ENCODE assay signal across 8 mouse cellular contexts in genomic region chr8:119422123-119422711, GRCm38 (mm10). TPM values are rescaled to one million over a fixed set of nuclear protein-coding genes. Genes with fewer than 3 reads are reported as not detected.
A peak's percentile ranks its signal among the peaks of the same experiment; 100 is the strongest.
DNase-seq lines count a peak whose midpoint lies in the region; ATAC-seq and TF ChIP-seq lines count a peak whose summit lies in the region.

No protein-coding gene starts in this region.

- peak; percentile 82 for ATAC-seq in frontal cortex, adult (ENCODE audit: low TSS enrichment)
- no peak for ATAC-seq in midbrain, embryonic 16.5 days

- no peak for TF ChIP-seq CTCF in spleen, adult 2 months (IDR thresholded peaks at IDR 0.05; ENCODE audit: extremely low read depth, insufficient read depth, insufficient read length, insufficient replicate concordance)

- DNase-seq in frontal cortex, postnatal 25 days (ENCODE audit: low spot score in 2 of 2) = no peak
- no peak for DNase-seq in spleen, adult 2 months (ENCODE audit: low read depth in 1 of 2, low spot score in 2 of 2)
- no peak for DNase-seq in spleen, adult 18-20 months
- DNase-seq in heart, embryonic 10.5 days (ENCODE audit: low spot score) = no peak
- peak; percentile 54 for DNase-seq in naive thymus-derived CD4-positive, alpha-beta T cell, adult 2 months (ENCODE audit: low read depth)
- DNase-seq in frontal cortex, postnatal 14 days (ENCODE audit: low spot score in 2 of 2) = no peak

- H3K4me2 ChIP-seq in midbrain, embryonic 16.5 days (ENCODE audit: low read length) = no peak overlapping the region

- TF ChIP-seq POLR2A in spleen, adult 2 months (IDR thresholded peaks at IDR 0.05; ENCODE audit: low read depth, low read length) = no peak

- 31% methylated on average over 9 of the region's 9 CpGs for WGBS in spleen, adult 2 months
- WGBS in heart, embryonic 10.5 days = 57% methylated on average over 9 of the region's 9 CpGs
- 59% methylated on average over 9 of the region's 9 CpGs for WGBS in midbrain, embryonic 16.5 days

- H3K4me1 ChIP-seq in spleen, adult 2 months (ENCODE audit: control insufficient read depth, insufficient read depth, insufficient read length) = peaks cover 57% of the 10 kb centered on the region
- peaks cover 48% of the 10 kb centered on the region for H3K4me1 ChIP-seq in heart, embryonic 10.5 days
- H3K4me1 ChIP-seq in midbrain, embryonic 16.5 days (ENCODE audit: control insufficient read depth, insufficient read depth, low read length) = no peaks in the 10 kb centered on the region

- H3K4me3 ChIP-seq in spleen, adult 2 months (ENCODE audit: extremely low read depth, insufficient read depth, insufficient read length) = no peak overlapping the region
- no peak overlapping the region for H3K4me3 ChIP-seq in heart, embryonic 10.5 days
- H3K4me3 ChIP-seq in midbrain, embryonic 16.5 days (ENCODE audit: low read depth, low read length) = no peak overlapping the region

- no peak overlapping the region for H3K9ac ChIP-seq in midbrain, embryonic 16.5 days (ENCODE audit: low read depth, low read length)

- no peaks in the 10 kb centered on the region for H3K27me3 ChIP-seq in spleen, adult 2 months (ENCODE audit: control insufficient read depth, insufficient read depth, low read length)
- peaks cover 30% of the 10 kb centered on the region for H3K27me3 ChIP-seq in heart, embryonic 10.5 days (ENCODE audit: insufficient read depth, poor library complexity, severe bottlenecking)
- H3K27me3 ChIP-seq in midbrain, embryonic 16.5 days (ENCODE audit: control insufficient read depth, insufficient read depth, low read depth, low read length) = no peaks in the 10 kb centered on the region

- peak overlapping the region; percentile 55 for H3K27ac ChIP-seq in spleen, adult 2 months (ENCODE audit: insufficient read depth, low read length)
- peak overlapping the region; percentile 17; the same call in 1 of the 2 replicates for H3K27ac ChIP-seq in heart, embryonic 10.5 days
- H3K27ac ChIP-seq in midbrain, embryonic 16.5 days (ENCODE audit: low read length) = no peak overlapping the region

- H3K9me3 ChIP-seq in heart, embryonic 10.5 days = no peaks in the 10 kb centered on the region
- no peaks in the 10 kb centered on the region for H3K9me3 ChIP-seq in midbrain, embryonic 16.5 days (replicated peaks; ENCODE audit: control insufficient read depth, low read length, poor library complexity, severe bottlenecking)

- H3K36me3 ChIP-seq in spleen, adult 2 months (ENCODE audit: control insufficient read depth, insufficient read depth, low read length) = no peaks in the 10 kb centered on the region
- no peaks in the 10 kb centered on the region for H3K36me3 ChIP-seq in heart, embryonic 10.5 days
- no peaks in the 10 kb centered on the region for H3K36me3 ChIP-seq in midbrain, embryonic 16.5 days (ENCODE audit: control insufficient read depth, insufficient read depth, low read length)

RNA-seq across cellular contexts. Expression of gene Osgin1, which starts 11.7 kb away (rescaled TPM):
- polyA plus RNA-seq in spleen, adult 2 months (2012; rRNA removed) = 15.6 and 20.7 TPM in 2 replicates
- polyA plus RNA-seq in heart, embryonic 10.5 days (2016; fragmentation: Nextera tagmentation; extraction: Ambion mirVana) = 0.20 and 2.7 TPM in 2 replicates
- 0.45 TPM in 2 replicates for polyA plus RNA-seq in midbrain, embryonic 16.5 days (2015; fragmentation: Nextera tagmentation; extraction: Ambion mirVana)

RNA-seq across cellular contexts. Expression of gene Necab2, which starts 24.3 kb away (rescaled TPM):
- 0.23 and 0.27 TPM in 2 replicates for polyA plus RNA-seq in spleen, adult 2 months (2012; rRNA removed)
- 1.9 and 3.4 TPM in 2 replicates for polyA plus RNA-seq in heart, embryonic 10.5 days (2016; fragmentation: Nextera tagmentation; extraction: Ambion mirVana)
- polyA plus RNA-seq in midbrain, embryonic 16.5 days (2015; fragmentation: Nextera tagmentation; extraction: Ambion mirVana) = 65.7 and 85.9 TPM in 2 replicates

RNA-seq across cellular contexts. Expression of gene Mlycd, which starts 27.5 kb away (rescaled TPM):
- 17.8 and 23.6 TPM in 2 replicates for polyA plus RNA-seq in spleen, adult 2 months (2012; rRNA removed)
- 15.2 and 17.7 TPM in 2 replicates for polyA plus RNA-seq in heart, embryonic 10.5 days (2016; fragmentation: Nextera tagmentation; extraction: Ambion mirVana)
- polyA plus RNA-seq in midbrain, embryonic 16.5 days (2015; fragmentation: Nextera tagmentation; extraction: Ambion mirVana) = 13.9 and 15.0 TPM in 2 replicates

Comparison
In these comparisons a context has a peak if more than half of its experiments do, and no peak if none do; other contexts are left out.
1. RNA of gene Necab2, which starts 24.3 kb away (polyA plus RNA-seq): 65.7 to 85.9 TPM in midbrain, embryonic 16.5 days; 1.9 to 3.4 TPM in heart, embryonic 10.5 days and 0.23 to 0.27 TPM in spleen, adult 2 months; every median in the first group is over 10 times any median in the second.